Mouse (Mus musculus) frontal cortex, postnatal 14 days (tissue): ENCODE measurements at regions not wholly inside any gene's neighbourhood (a gene's known extent, or its start where the extent isn't known, plus 50 kb on each side); places are given as distances from the start of the nearest gene placed in this dataset.

Experiments used
- DNase-seq, 2 experiments: peaks; one replicate each; pipeline ENCODE4 v3.0.0; 2022; ENCODE audit warnings: low spot score in 2 of 2

DNA sequence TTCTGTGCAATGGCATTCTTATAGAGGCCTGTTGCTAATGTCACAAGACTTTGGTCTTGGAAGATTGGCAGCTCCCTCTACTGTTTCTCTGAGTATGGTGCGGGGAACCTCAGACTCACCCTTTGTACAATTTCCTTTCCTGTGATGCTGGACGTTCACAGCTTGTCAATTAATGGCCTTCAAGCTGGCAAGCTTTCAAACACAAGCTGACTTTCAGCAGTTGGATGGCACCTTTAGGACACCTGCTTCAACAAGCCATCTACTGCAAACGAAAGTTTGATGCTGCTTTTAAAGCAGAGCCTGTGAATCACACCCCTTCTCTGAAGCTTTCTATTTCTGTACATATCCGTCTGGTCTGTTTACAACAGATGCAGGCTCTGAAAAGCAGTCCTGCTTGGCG, 841.0 kb upstream of the Ptprd start:
- peak; percentile 17 to 20 for DNase-seq
